Mouse (Mus musculus): Measurements from ENCODE around the gene Olfr718-ps1. TPM values are rescaled to one million over a fixed set of nuclear protein-coding genes. Genes with fewer than 3 reads are reported as not detected.

The Olfr718-ps1 gene
- total RNA-seq, 1 experiment: 0.36 TPM

GRCm38 (mm10) chr5:143122125-143122524 lies 25.3 kb downstream of the Olfr718-ps1 start:
- H3K36me3 ChIP-seq (ENCODE audit: control insufficient read depth, insufficient read depth, low read length, poor library complexity, severe bottlenecking): no peaks in the 10 kb centered on the region
- H3K4me1 ChIP-seq (ENCODE audit: control insufficient read depth in 2 of 2, insufficient read depth in 2 of 2, low read length in 2 of 2, poor library complexity in 1 of 2): peaks cover 0 to 32% of the 10 kb centered on the region in 2 experiments; a peak in 3 of 4 replicates
- peak overlapping the region; percentile 91 for H3K27ac ChIP-seq (ENCODE audit: insufficient read depth, low read depth, low read length, poor library complexity, severe bottlenecking)
- TF ChIP-seq CHD2 (IDR thresholded peaks at IDR 0.05; ENCODE audit: low read depth, low read length) (no peak), ZC3H11A (IDR thresholded peaks at IDR 0.05; ENCODE audit: borderline replicate concordance, low read depth, low read length) (no peak), HCFC1 (IDR thresholded peaks at IDR 0.05; ENCODE audit: borderline replicate concordance, insufficient read depth, low read length) (no peak), MAFK (IDR thresholded peaks at IDR 0.05; ENCODE audit: insufficient read depth, low read depth, low read length) (no peak), ZNF384 (IDR thresholded peaks at IDR 0.05; ENCODE audit: low read depth, low read length) (no peak)
- peak; percentile 52 for DNase-seq (ENCODE audit: low read depth, low spot score)
- H3K4me3 ChIP-seq (ENCODE audit: insufficient read depth in 1 of 2, low read depth in 1 of 2, low read length in 2 of 2, poor library complexity in 1 of 2, severe bottlenecking in 1 of 2): peak overlapping the region in 1 of 2 experiments; percentile 15; a peak in 2 of 4 replicates
- in situ Hi-C loops (cut with MboI; ENCODE audit: low sequenced_read_pairs in 2 of 2, unreplicated experiment in 2 of 2): no loop called here
- H3K9ac ChIP-seq (ENCODE audit: insufficient read depth, low read depth, low read length, poor library complexity, severe bottlenecking): no peak overlapping the region
- no peaks in the 10 kb centered on the region for H3K9me3 ChIP-seq (ENCODE audit: control insufficient read depth, insufficient read depth, low read depth, low read length)

- peaks cover 0 to 3% of the 10 kb centered on the region in 2 experiments; a peak in 3 of 4 replicates for H3K4me1 ChIP-seq (ENCODE audit: control insufficient read depth in 2 of 2, insufficient read depth in 2 of 2, low read length in 2 of 2, poor library complexity in 1 of 2)
- DNase-seq (ENCODE audit: low read depth, low spot score): peak; percentile 91
- H3K4me3 ChIP-seq (ENCODE audit: insufficient read depth in 1 of 2, low read depth in 1 of 2, low read length in 2 of 2, poor library complexity in 1 of 2, severe bottlenecking in 1 of 2): peak within 1 kb of the TSS; percentile 84 to 99
- H3K9me3 ChIP-seq (ENCODE audit: control insufficient read depth, insufficient read depth, low read depth, low read length): no peaks in the 10 kb centered on the region
- in situ Hi-C loops (cut with MboI; ENCODE audit: low sequenced_read_pairs in 2 of 2, unreplicated experiment in 2 of 2): no loop called here
- peak within 1 kb of the TSS; percentile 78 for H3K27ac ChIP-seq (ENCODE audit: insufficient read depth, low read depth, low read length, poor library complexity, severe bottlenecking)
- peak within 1 kb of the TSS; percentile 97 for H3K9ac ChIP-seq (ENCODE audit: insufficient read depth, low read depth, low read length, poor library complexity, severe bottlenecking)
- TF ChIP-seq ZC3H11A (IDR thresholded peaks at IDR 0.05; ENCODE audit: borderline replicate concordance, low read depth, low read length) (no peak), CHD2 (IDR thresholded peaks at IDR 0.05; ENCODE audit: low read depth, low read length) (no peak; the same call in 1 of the 2 replicates), MAFK (IDR thresholded peaks at IDR 0.05; ENCODE audit: insufficient read depth, low read depth, low read length) (no peak), ZNF384 (IDR thresholded peaks at IDR 0.05; ENCODE audit: low read depth, low read length) (no peak), HCFC1 (IDR thresholded peaks at IDR 0.05; ENCODE audit: borderline replicate concordance, insufficient read depth, low read length) (peak; percentile 77; the same call in 1 of the 2 replicates)
- H3K36me3 ChIP-seq (ENCODE audit: control insufficient read depth, insufficient read depth, low read length, poor library complexity, severe bottlenecking): no peaks in the 10 kb centered on the region; the same call in 1 of the 2 replicates
Observed at GRCm38 (mm10) chr5:143112281-143113246, 34.8 kb downstream of the Olfr718-ps1 start, which contains the start of gene Rnf216. Gene Rnf216 (minus strand): TSS chr5:143112994.

- no peak overlapping the region for H3K27ac ChIP-seq (ENCODE audit: insufficient read depth, low read depth, low read length, poor library complexity, severe bottlenecking)
- H3K4me3 ChIP-seq (ENCODE audit: insufficient read depth in 1 of 2, low read depth in 1 of 2, low read length in 2 of 2, poor library complexity in 1 of 2, severe bottlenecking in 1 of 2): no peak overlapping the region
- TF ChIP-seq HCFC1 (IDR thresholded peaks at IDR 0.05; ENCODE audit: borderline replicate concordance, insufficient read depth, low read length) (no peak), ZC3H11A (IDR thresholded peaks at IDR 0.05; ENCODE audit: borderline replicate concordance, low read depth, low read length) (no peak), ZNF384 (IDR thresholded peaks at IDR 0.05; ENCODE audit: low read depth, low read length) (no peak), CHD2 (IDR thresholded peaks at IDR 0.05; ENCODE audit: low read depth, low read length) (no peak), MAFK (IDR thresholded peaks at IDR 0.05; ENCODE audit: insufficient read depth, low read depth, low read length) (no peak)
- in situ Hi-C loops (cut with MboI; ENCODE audit: low sequenced_read_pairs in 2 of 2, unreplicated experiment in 2 of 2): no loop called here
- H3K9ac ChIP-seq (ENCODE audit: insufficient read depth, low read depth, low read length, poor library complexity, severe bottlenecking): no peak overlapping the region
- DNase-seq (ENCODE audit: low read depth, low spot score): no peak
- no peaks in the 10 kb centered on the region; the same call in 1 of the 2 replicates for H3K36me3 ChIP-seq (ENCODE audit: control insufficient read depth, insufficient read depth, low read length, poor library complexity, severe bottlenecking)
- peaks cover 0 to 3% of the 10 kb centered on the region in 2 experiments; a peak in 3 of 4 replicates for H3K4me1 ChIP-seq (ENCODE audit: control insufficient read depth in 2 of 2, insufficient read depth in 2 of 2, low read length in 2 of 2, poor library complexity in 1 of 2)
- H3K9me3 ChIP-seq (ENCODE audit: control insufficient read depth, insufficient read depth, low read depth, low read length): no peaks in the 10 kb centered on the region
Observed at GRCm38 (mm10) chr5:143106842-143107241, 40.5 kb downstream of the Olfr718-ps1 start.

GRCm38 (mm10) chr5:143103231-143103630 lies 44.1 kb downstream of the Olfr718-ps1 start:
- Histone ChIP-seq H3K9me3 (ENCODE audit: control insufficient read depth, insufficient read depth, low read depth, low read length) (no peaks in the 10 kb centered on the region), H3K27ac (ENCODE audit: insufficient read depth, low read depth, low read length, poor library complexity, severe bottlenecking) (no peak overlapping the region), H3K36me3 (ENCODE audit: control insufficient read depth, insufficient read depth, low read length, poor library complexity, severe bottlenecking) (no peaks in the 10 kb centered on the region), H3K4me3 (ENCODE audit: insufficient read depth in 1 of 2, low read depth in 1 of 2, low read length in 2 of 2, poor library complexity in 1 of 2, severe bottlenecking in 1 of 2) (no peak overlapping the region), H3K9ac (ENCODE audit: insufficient read depth, low read depth, low read length, poor library complexity, severe bottlenecking) (no peak overlapping the region), H3K4me1 (ENCODE audit: control insufficient read depth in 2 of 2, insufficient read depth in 2 of 2, low read length in 2 of 2, poor library complexity in 1 of 2) (no peaks in the 10 kb centered on the region; a peak in 1 of 4 replicates)
- no peak for DNase-seq (ENCODE audit: low read depth, low spot score)
- in situ Hi-C loops (cut with MboI; ENCODE audit: low sequenced_read_pairs in 2 of 2, unreplicated experiment in 2 of 2): no loop called here
- TF ChIP-seq CHD2 (IDR thresholded peaks at IDR 0.05; ENCODE audit: low read depth, low read length) (no peak), HCFC1 (IDR thresholded peaks at IDR 0.05; ENCODE audit: borderline replicate concordance, insufficient read depth, low read length) (no peak), ZC3H11A (IDR thresholded peaks at IDR 0.05; ENCODE audit: borderline replicate concordance, low read depth, low read length) (no peak), ZNF384 (IDR thresholded peaks at IDR 0.05; ENCODE audit: low read depth, low read length) (no peak), MAFK (IDR thresholded peaks at IDR 0.05; ENCODE audit: insufficient read depth, low read depth, low read length) (no peak)
